Mouse (Mus musculus): Measurements from ENCODE around the gene Il34.

- TF ChIP-seq CTCF (IDR thresholded peaks at IDR 0.05; ENCODE audit: insufficient read depth, low read length): no peak
- no peak for TF ChIP-seq POLR2A (IDR thresholded peaks at IDR 0.05; ENCODE audit: borderline replicate concordance, extremely low read depth, low read depth, low read length)
These were observed 12.2 kb downstream of the Il34 start for GRCm38 (mm10) chr8:110793511-110793910.

Measured in lung, adult 2 months (tissue).